ENCODE assay signal across 8 mouse cellular contexts in genomic region chr3:93406992-93407391, GRCm38 (mm10). TPM values are rescaled to one million over a fixed set of nuclear protein-coding genes. Genes with fewer than 3 reads are reported as not detected.
DNase-seq lines count a peak whose midpoint lies in the region.

No protein-coding gene starts in this region.

- DNase-seq in heart, postnatal 36 days = peak; percentile 6 to 11
- no peak for DNase-seq in heart, adult 8-10 months (ENCODE audit: low spot score)
- DNase-seq in A20 (ENCODE audit: low read depth, low spot score) (peak; percentile 8), R1 (ENCODE audit: low read depth, low spot score) (peak; percentile 51)
- peak; percentile 37 for DNase-seq in forelimb bud, embryonic 11.5 days (ENCODE audit: low read depth, low spot score)
- DNase-seq in left cerebral cortex, postnatal 4 days = peak; percentile 1
- peak; percentile 26 for DNase-seq in retina, postnatal 1 day
- DNase-seq in gastrocnemius, postnatal 14 days = no peak

- intact Hi-C loops in heart, postnatal 36 days (cut with DNase I) = loop anchor here (2.0 to 5.0 kb wide), 2 partner anchors 44 to 275 kb away; no protein-coding TSS in a partner anchor
- intact Hi-C loops in left cerebral cortex, postnatal 4 days (cut with DNase I) = loop anchor here (10.0 kb wide), 1 partner anchor 272 kb away; no protein-coding TSS in a partner anchor
- intact Hi-C loops in gastrocnemius, postnatal 14 days (cut with DNase I; ENCODE audit: low total_unique reads) = loop anchor here (5.0 kb wide), 1 partner anchor 45 kb away; no protein-coding TSS in a partner anchor

RNA-seq across cellular contexts. Expression of gene Rptn, which starts 13.5 kb away (rescaled TPM):
- not detected for total RNA-seq in heart, postnatal 36 days (2021)
- total RNA-seq in heart, adult 8-10 months (2022) = not detected
- not detected for total RNA-seq in left cerebral cortex, postnatal 4 days (2021)
- total RNA-seq in gastrocnemius, postnatal 14 days (2021) = not detected

RNA-seq across cellular contexts. Expression of gene Tchh, which starts 35.1 kb away (rescaled TPM):
- total RNA-seq in heart, postnatal 36 days (2021) = under 1 TPM; 0.05 to 0.08 TPM
- total RNA-seq in heart, adult 8-10 months (2022) = under 1 TPM; 0.08 to 0.22 (median 0.14) TPM
- 1 to 10 TPM in 1 of 2 experiments, under 1 TPM in 1; 0.96 to 1.1 TPM for total RNA-seq in left cerebral cortex, postnatal 4 days (2021)
- total RNA-seq in gastrocnemius, postnatal 14 days (2021) = under 1 TPM in 1 of 2 experiments, not detected in 1; 0.07 TPM

Comparison
In these comparisons a context has a peak if more than half of its experiments do, and no peak if none do; other contexts are left out.
1. DNase-seq: peak in heart, postnatal 36 days (2 of 2), A20 (single experiment), R1 (single experiment), forelimb bud, embryonic 11.5 days (single experiment), left cerebral cortex, postnatal 4 days (single experiment) and retina, postnatal 1 day (single experiment); none in heart, adult 8-10 months (single experiment) and gastrocnemius, postnatal 14 days (single experiment).